In the genomic region with DNA sequence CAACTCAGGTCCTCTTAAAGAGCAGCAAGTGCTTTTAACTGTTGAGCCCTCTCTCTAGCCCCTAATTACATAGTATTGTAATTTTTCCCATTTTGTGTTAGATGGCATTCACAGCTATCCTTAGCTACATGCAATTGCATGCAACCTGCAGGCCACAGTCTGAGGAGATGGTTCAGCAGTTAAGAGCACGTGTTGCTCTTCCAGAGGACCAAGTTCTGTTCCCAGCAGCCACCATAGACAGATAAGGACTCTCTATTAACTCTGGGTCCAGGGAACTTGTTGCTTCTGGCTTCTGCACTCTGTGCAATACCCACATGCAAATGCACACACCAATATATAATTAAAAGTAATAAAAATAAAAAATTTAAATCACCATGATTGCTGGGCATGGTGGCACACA, we compare ENCODE assay signal across 10 mouse cellular contexts. TPM values are rescaled to one million over a fixed set of nuclear protein-coding genes. Genes with fewer than 3 reads are reported as not detected.
"Had no signal": no experiment of that assay in that cellular context is flagged by ENCODE, and none has a peak within 500 bp of the region (broad histone marks: within the 10 kb centered on the region; RNA-seq: fewer than 3 reads in every experiment).

No protein-coding gene starts in this region.

- H3K36me3 ChIP-seq: limb, embryonic 12.5 days; limb, embryonic 15.5 days; lung, embryonic 15.5 days; midbrain, embryonic 12.5 days; midbrain, embryonic 15.5 days; neural tube, embryonic 13.5 days had no signal

- H3K27ac ChIP-seq: limb, embryonic 12.5 days; midbrain, embryonic 12.5 days; midbrain, embryonic 15.5 days; neural tube, embryonic 13.5 days had no signal

- H3K9me3 ChIP-seq: limb, embryonic 12.5 days; limb, embryonic 15.5 days; lung, embryonic 15.5 days; midbrain, embryonic 12.5 days; midbrain, embryonic 15.5 days; neural tube, embryonic 13.5 days had no signal

- ATAC-seq: midbrain, embryonic 15.5 days had no signal

- DNase-seq: kidney, adult 18-20 months; kidney, adult 9 months; left cerebral cortex, postnatal 4 days; right cerebral cortex, postnatal 25 days had no signal

- H3K9ac ChIP-seq: midbrain, embryonic 12.5 days; midbrain, embryonic 15.5 days; neural tube, embryonic 13.5 days had no signal

RNA-seq across cellular contexts. Expression of a gene that starts 10.4 kb away (rescaled TPM):
- polyA plus RNA-seq: limb, embryonic 12.5 days had no signal
